Mouse (Mus musculus): ENCODE measurements around the gene C2cd4c.

The C2cd4c gene

GRCm38 (mm10) chr10:79613578-79614304 lies at the start of gene C2cd4c:
TSS of gene C2cd4c (minus strand) at chr10:79614025.
- DNase-seq (ENCODE audit: low spot score): peak; percentile 86

GRCm38 (mm10) chr10:79661861-79662260 lies 48.0 kb upstream of the C2cd4c start:
- no peak for DNase-seq (ENCODE audit: low spot score)

GRCm38 (mm10) chr10:79660298-79660697 lies 46.5 kb upstream of the C2cd4c start:
- DNase-seq (ENCODE audit: low spot score): no peak

GRCm38 (mm10) chr10:79658829-79659228 lies 45.0 kb upstream of the C2cd4c start:
- peak; percentile 36 for DNase-seq (ENCODE audit: low spot score)

- peak; percentile 76 for DNase-seq (ENCODE audit: low spot score)
These were observed 41.1 kb upstream of the C2cd4c start for GRCm38 (mm10) chr10:79654946-79655395.

- no peak for DNase-seq (ENCODE audit: low spot score)
These were observed 39.0 kb upstream of the C2cd4c start for GRCm38 (mm10) chr10:79652789-79653188.

- DNase-seq (ENCODE audit: low spot score): peak; percentile 90
These were observed 35.4 kb upstream of the C2cd4c start for GRCm38 (mm10) chr10:79649070-79649751.

GRCm38 (mm10) chr10:79645711-79646110 lies 31.9 kb upstream of the C2cd4c start, which contains the start of gene Odf3l2:
TSS of gene Odf3l2 (minus strand) at chr10:79645738.
- DNase-seq (ENCODE audit: low spot score): no peak

GRCm38 (mm10) chr10:79638486-79639204 lies 24.8 kb upstream of the C2cd4c start:
- DNase-seq (ENCODE audit: low spot score): peak; percentile 79

- DNase-seq (ENCODE audit: low spot score): peak; percentile 81
These were observed 23.6 kb upstream of the C2cd4c start, which contains the start of gene Shc2 for GRCm38 (mm10) chr10:79637128-79638110. TSS of gene Shc2 (minus strand) at chr10:79637918.

- DNase-seq (ENCODE audit: low spot score): no peak
These were observed 22.5 kb upstream of the C2cd4c start for GRCm38 (mm10) chr10:79636287-79636686.

- DNase-seq (ENCODE audit: low spot score): no peak
These were observed 19.4 kb upstream of the C2cd4c start for GRCm38 (mm10) chr10:79633006-79633777.

- DNase-seq (ENCODE audit: low spot score): no peak
These were observed 17.6 kb upstream of the C2cd4c start for GRCm38 (mm10) chr10:79631432-79631831.

- no peak for DNase-seq (ENCODE audit: low spot score)
These were observed 14.6 kb upstream of the C2cd4c start for GRCm38 (mm10) chr10:79628377-79628776.

- DNase-seq (ENCODE audit: low spot score): no peak
These were observed 12.3 kb upstream of the C2cd4c start for GRCm38 (mm10) chr10:79626156-79626555.

GRCm38 (mm10) chr10:79625398-79625797 lies 11.6 kb upstream of the C2cd4c start:
- DNase-seq (ENCODE audit: low spot score): no peak

- DNase-seq (ENCODE audit: low spot score): no peak
These were observed 10.1 kb upstream of the C2cd4c start for GRCm38 (mm10) chr10:79623950-79624349.

- DNase-seq (ENCODE audit: low spot score): no peak
These were observed 2.6 kb upstream of the C2cd4c start for GRCm38 (mm10) chr10:79616376-79616775.

GRCm38 (mm10) chr10:79615860-79616259 lies 2.0 kb upstream of the C2cd4c start:
- DNase-seq (ENCODE audit: low spot score): peak; percentile 45

GRCm38 (mm10) chr10:79614305-79614643 lies 449 bp upstream of the C2cd4c start:
- no peak for DNase-seq (ENCODE audit: low spot score)

Measured in embryo, embryonic 10.5 days (tissue).